Mouse (Mus musculus) Patski (cell line): Measurements from ENCODE around the gene Dhps. TPM values are rescaled to one million over a fixed set of nuclear protein-coding genes. Genes with fewer than 3 reads are reported as not detected.
A peak's percentile ranks its signal among the peaks of the same experiment; 100 is the strongest.
"Not testable (repeated sequence)": the region's sequence is repeated elsewhere in the genome, so short reads cannot be mapped to it uniquely, and the experiment has no call there.

Experiments used
- ATAC-seq: fragments of 100-300 bp; one replicate; pipeline ENCODE4 v1.8.0; 2021
- CTCF ChIA-PET: fragments of 350-600 bp; sonication (Branson Sonifier 250); formaldehyde crosslinking; loops from one replicate; lab custom pipeline; 2022; ENCODE audit warnings: inconsistent platforms; lab: Charles Lee
- POLR2A ChIA-PET: fragments of 350-600 bp; sonication (Branson Sonifier 250); formaldehyde crosslinking; loops from one replicate; lab custom pipeline; 2022; ENCODE audit warnings: antibody characterized with exemption, inconsistent platforms; lab: Charles Lee
- DNase-seq: peaks from one replicate; pipeline ENCODE4 v3.0.0-alpha.2; 2011; ENCODE audit warnings: low read depth, low spot score
- H3K27me3 ChIP-seq: fragments of 371-371 bp; one replicate; pipeline ENCODE4 v1.5.1; 2021
- CTCF ChIP-seq: fragments of 100-300 bp; IDR thresholded peaks from one replicate; pipeline ENCODE4 v1.5.1; 2021
- in situ Hi-C: fragments of 300-500 bp; cut with MboI; formaldehyde crosslinking; loops from 3 replicates; pipeline ENCODE4 v1.11.1; 2018; ENCODE audit warnings: low pct_unique_long_range_greater_than_20kb, mixed read lengths
- polyA plus RNA-seq: library from polyadenylated mRNA; unstranded; gene quantifications from one replicate; pipeline ENCODE4 v1.2.3, GENCODE M21; 2021

Dhps gene
- polyA plus RNA-seq, 1 experiment from 2014 or later = 57.6 TPM

GRCm38 (mm10) chr8:85119052-85119981 is 47.8 kb downstream of the Dhps start:
- CTCF ChIA-PET = no interaction called here
- H3K27me3 ChIP-seq = peaks cover 12% of the 10 kb centered on the region
- in situ Hi-C loops = no loop called here
- peak; percentile 17 for DNase-seq
- peak; percentile 47 for ATAC-seq
- TF ChIP-seq CTCF = peak; percentile 54
- POLR2A ChIA-PET = no interaction called here

GRCm38 (mm10) chr8:85120251-85120650 is 48.7 kb downstream of the Dhps start:
- POLR2A ChIA-PET, in situ Hi-C loops: not testable (repeated sequence)

GRCm38 (mm10) chr8:85122995-85123394 is 51.4 kb downstream of the Dhps start, which contains the start of gene Zfp791:
TSS of gene Zfp791 (minus strand) at chr8:85123095.
- ChIA-PET CTCF (no interaction called here), POLR2A (no interaction called here)
- H3K27me3 ChIP-seq = peaks cover 19% of the 10 kb centered on the region
- in situ Hi-C loops = no loop called here
- DNase-seq (no peak), ATAC-seq (no peak)
- no peak for TF ChIP-seq CTCF

More at GRCm38 (mm10) chr8:85120251-85120650, 48.7 kb downstream of the Dhps start:
- ATAC-seq, CTCF ChIA-PET, DNase-seq: not testable (repeated sequence)
- H3K27me3 ChIP-seq = peaks cover 19% of the 10 kb centered on the region

- peaks cover 19% of the 10 kb centered on the region for H3K27me3 ChIP-seq
- POLR2A ChIA-PET = no interaction called here
- no peak for DNase-seq
- ATAC-seq = no peak
- in situ Hi-C loops = no loop called here
- CTCF ChIA-PET = no interaction called here
- no peak for TF ChIP-seq CTCF
These were observed 52.1 kb downstream of the Dhps start for GRCm38 (mm10) chr8:85123691-85124090.

Other genes with a start within 250 kb of the Dhps start
- 12.5 TPM for gene Dand5, start 248.9 kb upstream of the Dhps start, polyA plus RNA-seq
- 31.8 TPM for gene Gadd45gip1, start 240.2 kb upstream of the Dhps start, polyA plus RNA-seq
- 126 TPM for gene Rad23a, start 231.1 kb upstream of the Dhps start, polyA plus RNA-seq
- gene Calr, start 224.8 kb upstream of the Dhps start, polyA plus RNA-seq = 1,232 TPM
- gene Farsa, start 214.8 kb upstream of the Dhps start, polyA plus RNA-seq = 79.6 TPM
- 6.0 TPM for gene Syce2, start 199.6 kb upstream of the Dhps start, polyA plus RNA-seq
- gene Gcdh, start 177.8 kb upstream of the Dhps start, polyA plus RNA-seq = 55.5 TPM
- gene Klf1, start 169.8 kb upstream of the Dhps start, polyA plus RNA-seq = 0.28 TPM
- gene Dnase2a, start 163.2 kb upstream of the Dhps start, polyA plus RNA-seq = 25.9 TPM
- 0.60 TPM for gene Mast1, start 134.4 kb upstream of the Dhps start, polyA plus RNA-seq
- 0.22 TPM for gene Rtbdn, start 124.8 kb upstream of the Dhps start, polyA plus RNA-seq
- 6.4 TPM for gene Gm49661, start 102.3 kb upstream of the Dhps start, polyA plus RNA-seq
- 668 TPM for gene Prdx2, start 102.2 kb upstream of the Dhps start, polyA plus RNA-seq
- gene Rnaseh2a, start 102.0 kb upstream of the Dhps start, polyA plus RNA-seq = 91.5 TPM
- 280 TPM for gene Junb, start 93.0 kb upstream of the Dhps start, polyA plus RNA-seq
- 33.0 TPM for gene Hook2, start 81.2 kb upstream of the Dhps start, polyA plus RNA-seq
- gene Best2, start 57.2 kb upstream of the Dhps start, polyA plus RNA-seq = 0.05 TPM
- 159 TPM for gene Asna1, start 46.5 kb upstream of the Dhps start, polyA plus RNA-seq
- 152 TPM for gene Trir, start 44.9 kb upstream of the Dhps start, polyA plus RNA-seq
- gene Tnpo2, start 34.8 kb upstream of the Dhps start, polyA plus RNA-seq = 83.7 TPM
- 32.7 TPM for gene Fbxw9, start 11.7 kb upstream of the Dhps start, polyA plus RNA-seq
- 0.21 TPM for gene Gm5741, start 3.8 kb upstream of the Dhps start, polyA plus RNA-seq
- 104 TPM for gene Wdr83os, start 9.0 kb downstream of the Dhps start, polyA plus RNA-seq
- 30.4 TPM for gene Wdr83, start 9.5 kb downstream of the Dhps start, polyA plus RNA-seq
- 45.5 TPM for gene Man2b1, start 11.5 kb downstream of the Dhps start, polyA plus RNA-seq
- 2.2 TPM for gene Zfp791, start 51.3 kb downstream of the Dhps start, polyA plus RNA-seq
- 3.8 TPM for gene Cks1brt, start 80.2 kb downstream of the Dhps start, polyA plus RNA-seq
- gene Olfr371, start 154.2 kb downstream of the Dhps start, polyA plus RNA-seq = not detected
- 52.7 TPM for gene Orc6, start 227.9 kb downstream of the Dhps start, polyA plus RNA-seq
- gene Vps35, start 228.0 kb downstream of the Dhps start, polyA plus RNA-seq = 163 TPM